Mouse (Mus musculus) stomach, embryonic 14.5 days (tissue): ENCODE data around the gene Tasp1. TPM values are rescaled to one million over a fixed set of nuclear protein-coding genes. Genes with fewer than 3 reads are reported as not detected.
"Not testable (repeated sequence)": the region's sequence is repeated elsewhere in the genome, so short reads cannot be mapped to it uniquely, and the experiment has no call there.

Experiments
- ATAC-seq: fragments of 200-750 bp; cut with Nextera tagmentation; 2 replicates; pipeline ENCODE4 v1.8.0; 2017; ENCODE audit warnings: low read depth, moderate TSS enrichment; ENCODE audit not compliant: insufficient number of reproducible peaks, insufficient read depth, low FRiP score
- H3K27ac ChIP-seq: fragments of 300-500 bp; sonication (generic); 2 replicates; pipeline ENCODE4 v1.5.1; 2014; ENCODE audit warnings: mild to moderate bottlenecking, low read length, moderate library complexity, mixed read lengths
- H3K27me3 ChIP-seq: fragments of 300-500 bp; sonication (generic); 2 replicates; pipeline ENCODE4 v1.6.1; 2014; ENCODE audit warnings: low read length, control low read depth, mixed read lengths; ENCODE audit not compliant: control insufficient read depth, insufficient read depth
- H3K36me3 ChIP-seq: fragments of 300-500 bp; sonication (generic); 2 replicates; pipeline ENCODE4 v1.6.1; 2014; ENCODE audit warnings: mild to moderate bottlenecking, control low read depth, low read length, moderate library complexity, mixed read lengths; ENCODE audit not compliant: control insufficient read depth, insufficient read depth
- H3K4me1 ChIP-seq: fragments of 300-500 bp; sonication (generic); 2 replicates; pipeline ENCODE4 v1.6.1; 2014; ENCODE audit warnings: low read length, control low read depth, mixed read lengths; ENCODE audit not compliant: control insufficient read depth, insufficient read depth
- H3K4me2 ChIP-seq: fragments of 300-500 bp; sonication (generic); replicated peaks from 2 replicates; pipeline ENCODE4 v1.6.1; 2014; ENCODE audit warnings: low read depth, low read length, control low read depth
- H3K4me3 ChIP-seq: fragments of 300-500 bp; sonication (generic); 2 replicates; pipeline ENCODE4 v1.5.1; 2014; ENCODE audit warnings: low read depth, low read length, control low read depth
- H3K9ac ChIP-seq: fragments of 300-500 bp; sonication (generic); replicated peaks from 2 replicates; pipeline ENCODE4 v1.6.1; 2014; ENCODE audit warnings: low read depth, mild to moderate bottlenecking, control low read depth, low read length, moderate library complexity, mixed read lengths
- H3K9me3 ChIP-seq: fragments of 300-500 bp; sonication (generic); 2 replicates; pipeline ENCODE4 v1.6.1; 2016; ENCODE audit warnings: low read depth, low read length, control low read depth; ENCODE audit not compliant: control insufficient read depth
- WGBS: fragments of 180-500 bp; shearing (Covaris S2); extraction: QIAGEN DNeasy Blood & Tissue Kit; methylation state at CpG from one replicate; pipeline ENCODE4 v1.1.7; 2014; 5-methylcytosine and 5-hydroxymethylcytosine counted together
- polyA plus RNA-seq: library from polyadenylated mRNA; unstranded; fragments of >200 nt; fragmentation: Nextera tagmentation; extraction: Ambion mirVana; gene quantifications from 2 replicates; pipeline ENCODE4 v1.2.1, GENCODE M21; 2014

Gene Tasp1
- polyA plus RNA-seq, 1 experiment from 2014 or later, result 23.4 TPM

- not testable (repeated sequence) for H3K4me1 ChIP-seq, H3K27ac ChIP-seq, H3K4me2 ChIP-seq, H3K27me3 ChIP-seq, H3K36me3 ChIP-seq, H3K9me3 ChIP-seq, ATAC-seq, H3K9ac ChIP-seq, H3K4me3 ChIP-seq
- 98% methylated on average over 3 of the region's 3 CpGs for WGBS
Measured at GRCm38 (mm10) chr2:139863396-139863795, 203.2 kb downstream of the Tasp1 start.

GRCm38 (mm10) chr2:139860133-139860494, 206.5 kb downstream of the Tasp1 start:
- no peaks in the 10 kb centered on the region for H3K27me3 ChIP-seq
- no peak overlapping the region for H3K4me2 ChIP-seq
- H3K4me3 ChIP-seq, result no peak overlapping the region
- H3K4me1 ChIP-seq, result no peaks in the 10 kb centered on the region
- 0 out of 2 replicates have a peak overlapping the region, but pooled peaks have one; percentile 10 for H3K27ac ChIP-seq
- no peak overlapping the region for H3K9ac ChIP-seq
- H3K36me3 ChIP-seq, result no peaks in the 10 kb centered on the region
- no peaks in the 10 kb centered on the region for H3K9me3 ChIP-seq
- 81% methylated on average over 5 of the region's 5 CpGs for WGBS
- ATAC-seq, result no peak

GRCm38 (mm10) chr2:139859424-139860132, 207.0 kb downstream of the Tasp1 start:
- no peaks in the 10 kb centered on the region for H3K4me1 ChIP-seq
- no peaks in the 10 kb centered on the region for H3K36me3 ChIP-seq
- no peak overlapping the region for H3K4me3 ChIP-seq
- no peaks in the 10 kb centered on the region for H3K27me3 ChIP-seq
- no peak overlapping the region for H3K9ac ChIP-seq
- no peaks in the 10 kb centered on the region for H3K9me3 ChIP-seq
- no peak overlapping the region for H3K4me2 ChIP-seq
- 13% methylated on average over 3 of the region's 3 CpGs for WGBS
- no peak overlapping the region for H3K27ac ChIP-seq
- no peak for ATAC-seq

- Histone ChIP-seq H3K36me3 (no peaks in the 10 kb centered on the region), H3K4me1 (no peaks in the 10 kb centered on the region), H3K9me3 (no peaks in the 10 kb centered on the region), H3K4me3 (no peak overlapping the region), H3K4me2 (no peak overlapping the region), H3K27ac (no peak overlapping the region), H3K27me3 (no peaks in the 10 kb centered on the region), H3K9ac (no peak overlapping the region)
- no peak for ATAC-seq
- 85% methylated on average over 1 of the region's 1 CpGs for WGBS
Measured at GRCm38 (mm10) chr2:139849621-139850020, 217.0 kb downstream of the Tasp1 start.

- no peaks in the 10 kb centered on the region for H3K27me3 ChIP-seq
- 82% methylated on average over 1 of the region's 1 CpGs for WGBS
- H3K9me3 ChIP-seq, result no peaks in the 10 kb centered on the region
- no peaks in the 10 kb centered on the region for H3K36me3 ChIP-seq
- H3K4me1 ChIP-seq, result no peaks in the 10 kb centered on the region
- ATAC-seq, result no peak
- no peak overlapping the region for H3K9ac ChIP-seq
- no peak overlapping the region for H3K4me2 ChIP-seq
- no peak overlapping the region for H3K4me3 ChIP-seq
- no peak overlapping the region for H3K27ac ChIP-seq
Measured at GRCm38 (mm10) chr2:139841359-139841758, 225.2 kb downstream of the Tasp1 start.

GRCm38 (mm10) chr2:139840941-139841340, 225.7 kb downstream of the Tasp1 start:
- Histone ChIP-seq H3K4me1 (no peaks in the 10 kb centered on the region), H3K27ac (no peak overlapping the region), H3K36me3 (no peaks in the 10 kb centered on the region), H3K9me3 (no peaks in the 10 kb centered on the region), H3K4me3 (no peak overlapping the region), H3K27me3 (no peaks in the 10 kb centered on the region), H3K9ac (no peak overlapping the region), H3K4me2 (no peak overlapping the region)
- ATAC-seq, result no peak
- WGBS, result 51% methylated on average over 5 of the region's 5 CpGs

- 25% methylated on average over 8 of the region's 8 CpGs for WGBS
- H3K4me2 ChIP-seq, result no peak overlapping the region
- peak; percentile 64 for ATAC-seq
- no peaks in the 10 kb centered on the region for H3K27me3 ChIP-seq
- H3K4me1 ChIP-seq, result peaks cover 8% of the 10 kb centered on the region; the same call in 1 of the 2 replicates
- no peak overlapping the region for H3K9ac ChIP-seq
- no peaks in the 10 kb centered on the region for H3K9me3 ChIP-seq
- no peak overlapping the region for H3K4me3 ChIP-seq
- no peaks in the 10 kb centered on the region for H3K36me3 ChIP-seq
- peak overlapping the region; percentile 30; the same call in 1 of the 2 replicates for H3K27ac ChIP-seq
Measured at GRCm38 (mm10) chr2:139821589-139822378, 244.8 kb downstream of the Tasp1 start.

- no peak overlapping the region for H3K4me2 ChIP-seq
- 87% methylated on average over 3 of the region's 3 CpGs for WGBS
- ATAC-seq, result no peak
Measured at GRCm38 (mm10) chr2:139817275-139817674, 249.3 kb downstream of the Tasp1 start.

More at GRCm38 (mm10) chr2:139817275-139817674, 249.3 kb downstream of the Tasp1 start:
- no peaks in the 10 kb centered on the region for H3K36me3 ChIP-seq
- H3K27ac ChIP-seq, result no peak overlapping the region
- H3K9me3 ChIP-seq, result no peaks in the 10 kb centered on the region
- no peak overlapping the region for H3K4me3 ChIP-seq
- no peak overlapping the region for H3K9ac ChIP-seq
- H3K4me1 ChIP-seq, result peaks cover 8% of the 10 kb centered on the region; the same call in 1 of the 2 replicates
- no peaks in the 10 kb centered on the region for H3K27me3 ChIP-seq
